Mouse (Mus musculus) large intestine, adult 2 months (tissue): Measurements from ENCODE around the gene Ifitm2. TPM values are rescaled to one million over a fixed set of nuclear protein-coding genes. Genes with fewer than 3 reads are reported as not detected.

Experiments used
- DNase-seq: peaks from one replicate; pipeline ENCODE4 v3.0.0-alpha.2; 2012; ENCODE audit warnings: low read depth, low spot score
- WGBS: fragments of 180-500 bp; shearing (Covaris S2); methylation state at CpG from one replicate; pipeline ENCODE4 v1.1.7; 2018; 5-methylcytosine and 5-hydroxymethylcytosine counted together
- polyA plus RNA-seq: library from polyadenylated mRNA; depleted of rRNA; stranded (reverse); fragments of >200 nt; gene quantifications from 2 replicates; pipeline ENCODE4 v1.2.3, GENCODE M21; 2012; rRNA removed

Ifitm2 gene
- polyA plus RNA-seq, 1 experiment: 675 TPM

DNA sequence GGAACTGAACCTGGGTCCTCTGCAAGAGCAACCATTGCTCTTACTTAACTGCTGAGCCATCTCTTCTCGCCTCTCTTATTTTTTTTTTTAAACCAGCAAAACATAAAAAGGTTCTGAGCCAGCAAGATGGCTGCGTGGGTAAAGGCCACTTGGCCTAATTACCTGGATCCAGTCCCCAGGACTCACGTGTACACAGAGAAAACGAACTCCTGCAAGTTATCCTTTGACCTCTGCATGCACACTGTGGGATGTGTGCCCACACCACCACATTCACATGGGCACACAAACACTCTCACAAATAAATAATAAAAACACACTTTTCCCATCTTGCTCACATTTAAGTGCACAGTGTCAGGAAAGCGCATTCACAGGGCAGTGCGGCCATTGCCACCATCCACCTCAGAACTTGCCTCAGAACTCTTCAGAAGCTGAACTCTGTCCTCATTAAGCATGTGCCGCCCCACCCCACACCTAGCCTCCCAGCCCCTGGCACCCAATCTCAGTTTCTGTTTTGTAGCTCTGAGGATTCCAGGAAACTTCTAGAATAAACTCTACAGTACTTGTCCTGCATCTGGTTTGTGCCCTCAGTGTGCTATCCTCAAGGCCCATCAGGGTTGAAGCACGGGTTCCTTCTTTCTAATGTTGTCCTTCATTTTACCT, 41.6 kb downstream of the Ifitm2 start:
- no peak for DNase-seq
- WGBS: 45% methylated on average over 8 of the region's 8 CpGs

DNA sequence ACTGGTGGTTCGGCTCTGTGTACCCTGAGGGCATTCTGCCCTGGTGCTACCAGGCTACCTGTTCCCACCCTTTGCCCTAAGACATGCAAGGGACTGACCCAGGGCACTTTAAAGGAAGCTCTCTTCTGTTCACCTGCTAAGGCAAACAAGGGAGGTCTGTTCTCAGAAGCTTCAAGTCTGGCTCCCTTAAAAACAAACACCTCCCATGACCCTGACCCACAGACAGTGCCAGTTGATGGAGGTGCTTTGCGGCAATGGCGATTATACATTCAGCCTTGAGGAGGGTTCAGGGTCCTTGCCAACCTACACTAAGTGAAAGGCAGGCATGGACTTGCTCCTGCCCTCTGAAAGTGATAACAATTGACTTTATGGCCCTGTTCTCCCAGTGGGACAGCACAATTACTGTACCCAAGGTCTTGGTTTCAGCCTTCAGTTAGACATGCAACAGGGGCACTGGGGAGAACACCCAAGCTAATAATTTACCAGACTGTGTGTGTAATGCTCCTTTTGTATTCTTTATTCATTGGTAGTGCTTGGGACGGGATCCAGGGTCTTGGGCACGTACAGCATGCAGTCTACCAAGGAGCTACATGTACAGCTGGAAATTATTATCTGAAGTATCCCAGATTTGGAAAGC, 42.8 kb downstream of the Ifitm2 start:
- WGBS: 35% methylated on average over 5 of the region's 5 CpGs
- no peak for DNase-seq

DNA sequence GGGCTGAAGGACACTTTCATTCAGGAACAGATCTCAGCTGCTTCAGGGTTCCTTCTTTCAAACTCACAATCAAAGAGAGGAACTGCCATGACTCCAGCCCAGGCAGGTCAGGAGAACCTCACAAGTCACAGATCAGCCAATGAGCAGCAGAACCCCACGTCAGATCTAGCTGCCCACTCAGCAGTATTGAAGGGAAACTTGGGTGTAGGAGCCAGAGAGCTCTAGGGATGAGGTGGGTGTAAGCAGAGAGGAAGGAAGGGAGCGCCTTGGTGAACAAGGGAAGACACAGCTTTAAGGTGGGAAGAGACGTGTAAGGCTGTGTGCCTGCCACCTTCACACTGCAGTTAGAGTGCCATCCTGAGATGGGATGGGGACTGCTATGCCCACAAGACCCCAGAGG, 43.5 kb downstream of the Ifitm2 start:
- 40% methylated on average over 3 of the region's 3 CpGs for WGBS
- DNase-seq: no peak

DNA sequence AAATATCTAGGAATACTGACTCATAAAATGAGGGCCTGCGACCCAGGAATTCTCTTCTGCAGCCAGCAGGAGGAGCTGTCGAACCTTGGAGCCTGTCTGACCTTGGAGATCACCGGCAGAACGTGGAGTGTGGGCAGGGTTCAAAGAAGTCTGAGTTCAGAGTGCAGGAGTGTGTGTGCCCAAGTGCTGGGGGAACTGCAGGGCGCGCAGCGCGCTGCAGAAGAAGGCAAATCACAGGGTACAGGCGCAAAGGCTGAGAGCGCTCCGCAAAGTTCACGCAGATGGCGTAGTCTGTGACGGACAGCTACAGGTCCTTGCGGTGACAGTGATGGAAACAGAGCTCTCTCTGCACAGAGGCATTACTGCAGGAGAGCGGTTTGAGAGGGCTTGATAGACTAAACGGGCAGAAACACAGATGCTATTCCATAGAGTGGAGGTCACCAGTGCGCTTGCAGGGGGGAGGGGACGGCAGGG, 47.1 kb downstream of the Ifitm2 start:
- DNase-seq: no peak
- WGBS: under 1% methylated on average over 19 of the region's 19 CpGs

DNA sequence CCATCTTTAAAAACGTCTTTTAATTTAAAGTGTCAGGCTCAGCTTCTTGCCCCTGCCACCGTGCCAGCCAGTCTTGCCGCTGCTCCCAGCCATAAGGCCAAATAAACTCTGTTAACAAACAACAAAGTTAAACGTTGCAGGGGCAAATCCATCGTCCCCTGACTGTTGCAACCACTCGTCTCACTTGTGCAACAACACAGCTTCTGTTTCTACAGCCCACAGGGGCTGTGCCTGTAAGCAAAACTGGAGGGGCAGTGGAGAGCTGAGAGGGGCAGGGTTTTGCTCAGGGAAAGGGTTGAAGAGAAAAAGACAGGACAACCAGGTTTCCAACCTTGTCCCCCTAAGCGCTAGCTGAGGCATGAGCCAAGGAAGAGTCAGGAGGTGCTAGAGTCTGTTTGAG, 47.6 kb downstream of the Ifitm2 start:
- 33% methylated on average over 7 of the region's 7 CpGs for WGBS
- no peak for DNase-seq

DNA sequence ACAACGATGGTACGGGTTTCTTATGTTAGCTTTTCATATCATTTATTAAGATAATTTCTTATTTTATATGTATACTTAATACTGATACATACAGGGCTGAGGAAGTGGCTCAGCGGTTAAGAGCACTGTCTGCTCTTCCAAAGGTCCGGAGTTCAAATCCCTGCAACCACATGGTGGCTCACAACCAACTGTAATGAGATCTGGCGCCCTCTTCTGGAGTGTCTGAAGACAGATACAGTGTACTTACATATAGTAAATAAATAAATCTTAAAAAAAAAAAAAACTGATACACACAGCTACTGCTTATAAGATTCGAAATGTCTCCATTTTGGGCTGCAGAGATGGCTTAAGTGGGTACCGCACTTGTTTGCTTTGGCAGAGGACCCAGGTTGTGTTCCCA, 48.1 kb downstream of the Ifitm2 start:
- WGBS: 85% methylated on average over 7 of the region's 7 CpGs

DNA sequence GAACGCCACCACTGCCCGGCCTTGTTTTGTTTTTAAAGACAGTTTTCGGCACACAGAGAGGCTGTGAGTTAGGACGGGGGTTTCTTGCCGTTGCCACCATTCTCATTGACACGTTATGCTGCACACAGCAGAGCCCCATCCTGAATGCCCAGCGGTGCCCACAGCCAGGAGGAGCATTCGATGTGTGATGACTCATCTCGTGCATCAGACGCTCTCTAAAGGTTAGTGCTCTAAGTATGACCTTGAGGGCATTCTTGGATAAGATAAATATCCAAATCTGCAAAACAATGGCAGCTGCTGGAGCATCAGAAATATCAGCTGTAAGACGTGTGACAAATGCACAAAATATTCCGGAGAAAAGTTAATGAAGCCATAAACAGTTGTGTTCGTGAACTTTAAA, 48.7 kb downstream of the Ifitm2 start:
- DNase-seq: no peak
- 76% methylated on average over 13 of the region's 13 CpGs for WGBS

More for the DNA sequence above, 48.1 kb downstream of the Ifitm2 start:
- DNase-seq: no peak

DNA sequence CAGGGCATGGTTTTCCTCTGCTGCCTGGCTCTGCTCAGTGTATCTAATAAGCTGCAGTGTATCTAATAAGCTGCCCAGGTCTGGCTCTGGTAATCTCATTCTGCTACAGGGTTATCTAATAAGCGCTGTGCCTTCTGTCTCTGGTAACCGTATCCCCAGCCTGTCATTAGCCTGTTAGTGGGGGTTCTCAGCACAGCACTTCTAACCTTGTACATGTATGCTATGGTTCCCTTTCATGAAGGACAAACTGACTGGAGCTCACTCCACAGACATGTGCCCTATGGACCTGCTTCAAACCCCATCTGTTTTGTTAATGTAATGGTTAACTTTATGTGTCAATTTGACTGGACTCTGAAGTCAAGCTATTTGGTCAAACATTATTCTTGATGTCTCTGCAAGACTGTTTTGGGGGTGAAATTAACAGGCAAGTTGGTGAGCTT, 50.1 kb downstream of the Ifitm2 start:
- DNase-seq: no peak
- WGBS: 77% methylated on average over 2 of the region's 2 CpGs

Other genes with a start within 250 kb of the Ifitm2 start
- 0.75 and 1.4 TPM in 2 replicates for gene Cyp2e1, start 192.2 kb downstream of the Ifitm2 start, polyA plus RNA-seq
- gene Syce1, start 168.1 kb downstream of the Ifitm2 start, polyA plus RNA-seq: not detected in 2 replicates
- 0.15 and 0.20 TPM in 2 replicates for gene Zfp941, start 133.8 kb downstream of the Ifitm2 start, polyA plus RNA-seq
- gene Urah, start 121.0 kb downstream of the Ifitm2 start, polyA plus RNA-seq: 47.2 and 49.4 TPM in 2 replicates
- gene Scgb1c1, start 110.4 kb downstream of the Ifitm2 start, polyA plus RNA-seq: not detected in 2 replicates
- not detected in 2 replicates for gene Odf3, start 108.2 kb downstream of the Ifitm2 start, polyA plus RNA-seq
- not detected in 2 replicates for gene Gm45785, start 99.7 kb downstream of the Ifitm2 start, polyA plus RNA-seq
- gene Ric8a, start 99.0 kb downstream of the Ifitm2 start, polyA plus RNA-seq: 93.2 and 103 TPM in 2 replicates
- gene Bet1l, start 98.4 kb downstream of the Ifitm2 start, polyA plus RNA-seq: 22.0 and 22.5 TPM in 2 replicates
- 79.6 and 86.8 TPM in 2 replicates for gene Psmd13, start 74.0 kb downstream of the Ifitm2 start, polyA plus RNA-seq
- 18.4 and 23.3 TPM in 2 replicates for gene Sirt3, start 73.7 kb downstream of the Ifitm2 start, polyA plus RNA-seq
- 3.4 and 4.4 TPM in 2 replicates for gene Cox8b, start 55.5 kb downstream of the Ifitm2 start, polyA plus RNA-seq
- 93.6 and 138 TPM in 2 replicates for gene Nlrp6, start 35.1 kb downstream of the Ifitm2 start, polyA plus RNA-seq
- gene Pgghg, start 14.6 kb downstream of the Ifitm2 start, polyA plus RNA-seq: 20.5 and 23.1 TPM in 2 replicates
- 0.86 and 0.95 TPM in 2 replicates for gene Ifitm5, start 5.7 kb downstream of the Ifitm2 start, polyA plus RNA-seq
- gene Gm45717, start 50 bp downstream of the Ifitm2 start, polyA plus RNA-seq: not detected in 2 replicates
- gene Ifitm1, start 11.2 kb upstream of the Ifitm2 start, polyA plus RNA-seq: 138 and 161 TPM in 2 replicates
- 306 and 461 TPM in 2 replicates for gene Ifitm3, start 54.8 kb upstream of the Ifitm2 start, polyA plus RNA-seq
- gene Ifitm6, start 61.9 kb upstream of the Ifitm2 start, polyA plus RNA-seq: 6.3 and 8.3 TPM in 2 replicates
- not detected in 2 replicates for gene Gm17387, start 73.1 kb upstream of the Ifitm2 start, polyA plus RNA-seq
- 15.8 and 22.3 TPM in 2 replicates for gene B4galnt4, start 105.1 kb upstream of the Ifitm2 start, polyA plus RNA-seq
- 101 and 143 TPM in 2 replicates for gene Pkp3, start 122.2 kb upstream of the Ifitm2 start, polyA plus RNA-seq
- gene Sigirr, start 144.6 kb upstream of the Ifitm2 start, polyA plus RNA-seq: 41.3 and 41.8 TPM in 2 replicates
- 143 and 205 TPM in 2 replicates for gene Ano9, start 161.8 kb upstream of the Ifitm2 start, polyA plus RNA-seq
- gene Ptdss2, start 166.4 kb upstream of the Ifitm2 start, polyA plus RNA-seq: 23.6 and 28.1 TPM in 2 replicates
- gene Rnh1, start 216.9 kb upstream of the Ifitm2 start, polyA plus RNA-seq: 146 and 149 TPM in 2 replicates
- gene Hras, start 238.0 kb upstream of the Ifitm2 start, polyA plus RNA-seq: 82.1 and 91.7 TPM in 2 replicates
- 5.4 and 7.2 TPM in 2 replicates for gene Lrrc56, start 238.2 kb upstream of the Ifitm2 start, polyA plus RNA-seq